Mouse (Mus musculus) heart, embryonic 12.5 days (tissue): Measurements from ENCODE around the gene Phc2. TPM values are rescaled to one million over a fixed set of nuclear protein-coding genes. Genes with fewer than 3 reads are reported as not detected.

Experiments used
- ATAC-seq: fragments of 200-750 bp; cut with Nextera tagmentation; 2 replicates; pipeline ENCODE4 v1.8.0; 2017; ENCODE audit warnings: moderate TSS enrichment, moderate library complexity; ENCODE audit not compliant: insufficient number of reproducible peaks, low FRiP score
- H3K27ac ChIP-seq: fragments of 300-500 bp; sonication (generic); 2 replicates; pipeline ENCODE4 v1.5.1; 2016; ENCODE audit warnings: mild to moderate bottlenecking, moderate library complexity; ENCODE audit not compliant: poor library complexity, severe bottlenecking
- H3K27me3 ChIP-seq: fragments of 300-500 bp; sonication (generic); replicated peaks from 2 replicates; pipeline ENCODE4 v1.6.1; 2016; ENCODE audit warnings: mild to moderate bottlenecking, moderate library complexity
- H3K36me3 ChIP-seq: fragments of 300-500 bp; sonication (generic); 2 replicates; pipeline ENCODE4 v1.6.1; 2016; ENCODE audit warnings: mild to moderate bottlenecking, moderate library complexity
- H3K4me1 ChIP-seq: fragments of 300-500 bp; sonication (generic); replicated peaks from 2 replicates; pipeline ENCODE4 v1.6.1; 2016; ENCODE audit warnings: mild to moderate bottlenecking
- H3K4me2 ChIP-seq: fragments of 300-500 bp; sonication (generic); 2 replicates; pipeline ENCODE4 v1.6.1; 2016; ENCODE audit warnings: mild to moderate bottlenecking, moderate library complexity
- H3K4me3 ChIP-seq: fragments of 300-500 bp; sonication (generic); 2 replicates; pipeline ENCODE4 v1.5.1; 2016; ENCODE audit warnings: mild to moderate bottlenecking
- H3K9ac ChIP-seq: fragments of 300-500 bp; sonication (generic); 2 replicates; pipeline ENCODE4 v1.6.1; 2016; ENCODE audit warnings: mild to moderate bottlenecking, moderate library complexity
- H3K9me3 ChIP-seq: fragments of 300-500 bp; sonication (generic); replicated peaks from 2 replicates; pipeline ENCODE4 v1.6.1; 2016; ENCODE audit warnings: mild to moderate bottlenecking, moderate library complexity
- WGBS: fragments of 180-500 bp; shearing (Covaris S2); methylation state at CpG from one replicate; pipeline ENCODE4 v1.1.7; 2016; 5-methylcytosine and 5-hydroxymethylcytosine counted together
- polyA plus RNA-seq: library from polyadenylated mRNA; unstranded; fragments of >200 nt; fragmentation: Nextera tagmentation; extraction: Ambion mirVana; gene quantifications from 2 replicates; pipeline ENCODE4 v1.2.1, GENCODE M21; 2016

Gene Phc2
- polyA plus RNA-seq, 1 experiment from 2014 or later: 58.5 TPM

- 78% methylated on average over 13 of the region's 13 CpGs for WGBS
- H3K4me2 ChIP-seq: no peak overlapping the region
Observed at GRCm38 (mm10) chr4:128769569-128770355, 115.3 kb downstream of the Phc2 start.

GRCm38 (mm10) chr4:128770698-128771097 is 116.2 kb downstream of the Phc2 start:
- Histone ChIP-seq H3K27ac (no peak overlapping the region), H3K9me3 (no peaks in the 10 kb centered on the region; the same call in 1 of the 2 replicates), H3K9ac (no peak overlapping the region), H3K4me2 (no peak overlapping the region), H3K4me1 (peaks cover 19% of the 10 kb centered on the region), H3K4me3 (no peak overlapping the region), H3K27me3 (no peaks in the 10 kb centered on the region), H3K36me3 (peaks cover 39% of the 10 kb centered on the region)
- no peak for ATAC-seq
- 82% methylated on average over 5 of the region's 5 CpGs for WGBS

More at GRCm38 (mm10) chr4:128769569-128770355, 115.3 kb downstream of the Phc2 start:
- Histone ChIP-seq H3K9me3 (no peaks in the 10 kb centered on the region), H3K9ac (no peak overlapping the region), H3K27me3 (no peaks in the 10 kb centered on the region), H3K4me3 (no peak overlapping the region), H3K36me3 (peaks cover 30% of the 10 kb centered on the region), H3K4me1 (peaks cover 19% of the 10 kb centered on the region), H3K27ac (no peak overlapping the region)
- ATAC-seq: no peak

GRCm38 (mm10) chr4:128773820-128774219 is 119.3 kb downstream of the Phc2 start:
- no peak for ATAC-seq
- Histone ChIP-seq H3K4me3 (no peak overlapping the region), H3K27me3 (no peaks in the 10 kb centered on the region), H3K9me3 (no peaks in the 10 kb centered on the region; the same call in 1 of the 2 replicates), H3K9ac (no peak overlapping the region), H3K4me1 (peaks cover 17% of the 10 kb centered on the region), H3K4me2 (no peak overlapping the region), H3K27ac (no peak overlapping the region), H3K36me3 (peaks cover 69% of the 10 kb centered on the region)
- WGBS: 87% methylated on average over 11 of the region's 11 CpGs

- H3K4me3 ChIP-seq: no peak overlapping the region
Observed at GRCm38 (mm10) chr4:128774467-128774866, 120.0 kb downstream of the Phc2 start.

GRCm38 (mm10) chr4:128776568-128777289 is 122.2 kb downstream of the Phc2 start:
- no peaks in the 10 kb centered on the region for H3K27me3 ChIP-seq
- no peak overlapping the region for H3K9ac ChIP-seq
- ATAC-seq: peak; percentile 19; the same call in 1 of the 2 replicates
- H3K9me3 ChIP-seq: no peaks in the 10 kb centered on the region; the same call in 1 of the 2 replicates
- 44% methylated on average over 20 of the region's 20 CpGs for WGBS
- no peaks in the 10 kb centered on the region; the same call in 1 of the 2 replicates for H3K4me1 ChIP-seq
- H3K36me3 ChIP-seq: peaks cover 91% of the 10 kb centered on the region
- H3K4me3 ChIP-seq: no peak overlapping the region
- H3K27ac ChIP-seq: no peak overlapping the region
- H3K4me2 ChIP-seq: no peak overlapping the region

More at GRCm38 (mm10) chr4:128774467-128774866, 120.0 kb downstream of the Phc2 start:
- WGBS: 91% methylated on average over 9 of the region's 9 CpGs
- Histone ChIP-seq H3K9me3 (no peaks in the 10 kb centered on the region; the same call in 1 of the 2 replicates), H3K27ac (no peak overlapping the region), H3K36me3 (peaks cover 75% of the 10 kb centered on the region), H3K4me2 (no peak overlapping the region), H3K27me3 (no peaks in the 10 kb centered on the region), H3K4me1 (peaks cover 10% of the 10 kb centered on the region), H3K9ac (no peak overlapping the region)
- no peak for ATAC-seq

GRCm38 (mm10) chr4:128777593-128777992 is 123.1 kb downstream of the Phc2 start:
- no peak for ATAC-seq
- no peak overlapping the region for H3K4me3 ChIP-seq
- 80% methylated on average over 11 of the region's 11 CpGs for WGBS
- H3K9ac ChIP-seq: no peak overlapping the region
- H3K9me3 ChIP-seq: no peaks in the 10 kb centered on the region; the same call in 1 of the 2 replicates
- H3K27me3 ChIP-seq: no peaks in the 10 kb centered on the region
- peaks cover 91% of the 10 kb centered on the region for H3K36me3 ChIP-seq
- H3K4me1 ChIP-seq: peaks cover 6% of the 10 kb centered on the region
- no peak overlapping the region for H3K27ac ChIP-seq
- no peak overlapping the region for H3K4me2 ChIP-seq

GRCm38 (mm10) chr4:128782037-128782436 is 127.5 kb downstream of the Phc2 start:
- H3K27ac ChIP-seq: no peak overlapping the region
- no peak overlapping the region for H3K4me3 ChIP-seq
- H3K9me3 ChIP-seq: no peaks in the 10 kb centered on the region
- H3K4me1 ChIP-seq: peaks cover 14% of the 10 kb centered on the region
- WGBS: 77% methylated on average over 7 of the region's 7 CpGs
- no peak overlapping the region for H3K4me2 ChIP-seq
- no peak overlapping the region for H3K9ac ChIP-seq
- no peak for ATAC-seq
- peaks cover 88% of the 10 kb centered on the region for H3K36me3 ChIP-seq
- H3K27me3 ChIP-seq: no peaks in the 10 kb centered on the region

- H3K9me3 ChIP-seq: no peaks in the 10 kb centered on the region
- no peak for ATAC-seq
- WGBS: 24% methylated on average over 4 of the region's 4 CpGs
Observed at GRCm38 (mm10) chr4:128782645-128783044, 128.1 kb downstream of the Phc2 start.

GRCm38 (mm10) chr4:128784950-128785631 is 130.6 kb downstream of the Phc2 start:
- 89% methylated on average over 15 of the region's 15 CpGs for WGBS
- Histone ChIP-seq H3K4me2 (no peak overlapping the region), H3K9me3 (no peaks in the 10 kb centered on the region), H3K4me1 (peaks cover 18% of the 10 kb centered on the region), H3K36me3 (peaks cover 81% of the 10 kb centered on the region), H3K27ac (no peak overlapping the region), H3K4me3 (no peak overlapping the region), H3K9ac (no peak overlapping the region), H3K27me3 (no peaks in the 10 kb centered on the region)
- no peak for ATAC-seq

More at GRCm38 (mm10) chr4:128782645-128783044, 128.1 kb downstream of the Phc2 start:
- no peak overlapping the region for H3K9ac ChIP-seq
- no peak overlapping the region for H3K4me3 ChIP-seq
- H3K36me3 ChIP-seq: peaks cover 88% of the 10 kb centered on the region
- H3K4me1 ChIP-seq: peaks cover 14% of the 10 kb centered on the region
- no peak overlapping the region for H3K4me2 ChIP-seq
- no peaks in the 10 kb centered on the region for H3K27me3 ChIP-seq
- H3K27ac ChIP-seq: no peak overlapping the region

GRCm38 (mm10) chr4:128785921-128786654 is 131.6 kb downstream of the Phc2 start:
- Histone ChIP-seq H3K27ac (no peak overlapping the region), H3K27me3 (no peaks in the 10 kb centered on the region), H3K4me1 (peaks cover 26% of the 10 kb centered on the region), H3K36me3 (peaks cover 78% of the 10 kb centered on the region), H3K9me3 (no peaks in the 10 kb centered on the region), H3K9ac (no peak overlapping the region), H3K4me3 (no peak overlapping the region), H3K4me2 (no peak overlapping the region)
- WGBS: 89% methylated on average over 11 of the region's 11 CpGs
- ATAC-seq: no peak
